Comparison of ENCODE assay signal across 11 mouse cellular contexts in the genomic region with DNA sequence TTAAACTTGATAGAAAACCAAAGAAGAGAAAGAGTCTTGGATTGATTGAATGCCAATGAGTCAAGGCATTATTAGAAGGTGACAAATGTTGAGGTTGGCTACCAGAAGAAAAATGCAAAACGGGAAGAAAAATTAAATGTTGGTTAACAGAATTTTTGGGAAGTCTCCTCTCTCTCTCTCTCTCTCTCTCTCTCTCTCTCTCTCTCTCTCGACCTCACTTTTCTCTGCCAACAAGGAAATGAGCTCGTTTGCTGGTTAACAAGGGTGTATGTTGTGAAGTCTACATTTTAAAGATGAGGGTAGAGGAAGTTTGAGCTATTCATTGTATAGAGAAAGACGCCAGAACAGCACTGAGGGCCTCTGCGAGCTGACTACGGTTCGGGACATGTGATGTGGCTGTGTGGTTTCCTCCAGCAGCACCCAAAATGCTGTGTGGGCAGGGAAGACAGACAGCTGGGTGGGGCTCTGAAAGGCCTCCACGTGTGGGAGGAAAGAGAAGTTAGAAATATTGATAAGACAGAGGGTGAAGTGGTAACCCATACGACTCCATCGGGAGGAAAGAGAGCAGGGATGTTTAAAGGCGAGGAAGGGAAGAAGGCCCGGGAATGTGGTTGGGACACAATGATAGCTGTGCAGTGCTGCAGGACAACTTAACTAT.
DNase-seq lines count a peak whose midpoint lies in the region; ATAC-seq and TF ChIP-seq lines count a peak whose summit lies in the region.
"Had no signal": no experiment of that assay in that cellular context is flagged by ENCODE, and none has a peak within 500 bp of the region (broad histone marks: within the 10 kb centered on the region; RNA-seq: fewer than 3 reads in every experiment).

No protein-coding gene starts in this region.

- H3K9me3 ChIP-seq in lung, postnatal 0 days (ENCODE audit: low read length) = no peaks in the 10 kb centered on the region
- no peaks in the 10 kb centered on the region for H3K9me3 ChIP-seq in heart, embryonic 11.5 days (replicated peaks; ENCODE audit: control insufficient read depth, low read length)
- H3K9me3 ChIP-seq in hindbrain, embryonic 12.5 days (replicated peaks) = no peaks in the 10 kb centered on the region
- H3K9me3 ChIP-seq: embryonic facial prominence, embryonic 12.5 days; hindbrain, embryonic 15.5 days had no signal

- H3K9ac ChIP-seq in lung, postnatal 0 days (replicated peaks; ENCODE audit: low read depth) = no peak overlapping the region
- H3K9ac ChIP-seq in heart, embryonic 11.5 days (ENCODE audit: low read depth, low read length) = no peak overlapping the region
- H3K9ac ChIP-seq in hindbrain, embryonic 12.5 days = no peak overlapping the region
- H3K9ac ChIP-seq: embryonic facial prominence, embryonic 12.5 days; hindbrain, embryonic 15.5 days; limb, embryonic 12.5 days had no signal

- WGBS in lung, postnatal 0 days = 62% methylated on average over 12 of the region's 12 CpGs
- 70% methylated on average over 12 of the region's 12 CpGs for WGBS in heart, embryonic 11.5 days (ENCODE audit: insufficient replicate concordance)
- 79% methylated on average over 12 of the region's 12 CpGs for WGBS in hindbrain, embryonic 12.5 days

- no peaks in the 10 kb centered on the region for H3K36me3 ChIP-seq in lung, postnatal 0 days (ENCODE audit: insufficient read depth, low read length)
- H3K36me3 ChIP-seq in heart, embryonic 11.5 days (ENCODE audit: control insufficient read depth, insufficient read depth, low read length) = no peaks in the 10 kb centered on the region
- no peaks in the 10 kb centered on the region for H3K36me3 ChIP-seq in hindbrain, embryonic 12.5 days
- H3K36me3 ChIP-seq: embryonic facial prominence, embryonic 12.5 days; hindbrain, embryonic 15.5 days; limb, embryonic 12.5 days had no signal

- H3K4me2 ChIP-seq in lung, postnatal 0 days (replicated peaks; ENCODE audit: low read depth, low read length) = no peak overlapping the region
- no peak overlapping the region for H3K4me2 ChIP-seq in heart, embryonic 11.5 days
- H3K4me2 ChIP-seq in hindbrain, embryonic 12.5 days (replicated peaks) = no peak overlapping the region
- H3K4me2 ChIP-seq: embryonic facial prominence, embryonic 12.5 days; hindbrain, embryonic 15.5 days; limb, embryonic 12.5 days had no signal

- no peak for ATAC-seq in lung, postnatal 0 days
- ATAC-seq in heart, embryonic 11.5 days (replicated peaks; ENCODE audit: insufficient number of reproducible peaks, low FRiP score, low TSS enrichment) = no peak
- ATAC-seq in hindbrain, embryonic 12.5 days (ENCODE audit: low FRiP score) = no peak

- H3K27me3 ChIP-seq in lung, postnatal 0 days (replicated peaks; ENCODE audit: insufficient read depth, low read length) = no peaks in the 10 kb centered on the region
- H3K27me3 ChIP-seq in heart, embryonic 11.5 days (ENCODE audit: control insufficient read depth, insufficient read depth, low read length) = no peaks in the 10 kb centered on the region
- no peaks in the 10 kb centered on the region for H3K27me3 ChIP-seq in hindbrain, embryonic 12.5 days
- H3K27me3 ChIP-seq: embryonic facial prominence, embryonic 12.5 days; hindbrain, embryonic 15.5 days; limb, embryonic 12.5 days had no signal

- DNase-seq in lung, postnatal 36 days = peak; percentile 42
- no peak for DNase-seq in lung, postnatal 0 days (ENCODE audit: low spot score)
- DNase-seq in liver = peak; percentile 85
- peak; percentile 26 to 60 for DNase-seq in natural killer cell, adult 2 months (ENCODE audit: low spot score in 2 of 2)
- DNase-seq in thymus, postnatal 4 days = peak; percentile 76
- DNase-seq in adrenal gland, postnatal 10 days = no peak

- TF ChIP-seq CTCF in lung, postnatal 0 days (IDR thresholded peaks at IDR 0.05) = no peak

- no peak overlapping the region for H3K27ac ChIP-seq in lung, postnatal 0 days (ENCODE audit: low read length)
- H3K27ac ChIP-seq in heart, embryonic 11.5 days (ENCODE audit: low read depth, low read length) = no peak overlapping the region
- no peak overlapping the region for H3K27ac ChIP-seq in hindbrain, embryonic 12.5 days
- H3K27ac ChIP-seq: embryonic facial prominence, embryonic 12.5 days; hindbrain, embryonic 15.5 days; limb, embryonic 12.5 days had no signal

- H3K4me1 ChIP-seq in lung, postnatal 0 days (ENCODE audit: insufficient read depth, low read depth, low read length) = no peaks in the 10 kb centered on the region
- H3K4me1 ChIP-seq in heart, embryonic 11.5 days (ENCODE audit: control insufficient read depth, insufficient read depth, low read length) = no peaks in the 10 kb centered on the region
- no peaks in the 10 kb centered on the region for H3K4me1 ChIP-seq in hindbrain, embryonic 12.5 days
- H3K4me1 ChIP-seq: embryonic facial prominence, embryonic 12.5 days; hindbrain, embryonic 15.5 days; limb, embryonic 12.5 days had no signal

- no peak overlapping the region for H3K4me3 ChIP-seq in lung, postnatal 0 days (ENCODE audit: low read depth, low read length)
- no peak overlapping the region for H3K4me3 ChIP-seq in heart, embryonic 11.5 days (ENCODE audit: low read depth, low read length)
- no peak overlapping the region for H3K4me3 ChIP-seq in hindbrain, embryonic 12.5 days
- H3K4me3 ChIP-seq: embryonic facial prominence, embryonic 12.5 days; hindbrain, embryonic 15.5 days; limb, embryonic 12.5 days had no signal

- TF ChIP-seq EP300 in lung, postnatal 0 days (IDR thresholded peaks at IDR 0.05) = no peak

Comparison
In these comparisons a context has a peak if more than half of its experiments do, and no peak if none do; other contexts are left out.
1. DNase-seq: peak in lung, postnatal 36 days (single experiment), liver (single experiment), natural killer cell, adult 2 months (2 of 2) and thymus, postnatal 4 days (single experiment); none in lung, postnatal 0 days (single experiment) and adrenal gland, postnatal 10 days (single experiment).